Mouse (Mus musculus): ENCODE data around the gene Opalin.

The Opalin gene

DNA sequence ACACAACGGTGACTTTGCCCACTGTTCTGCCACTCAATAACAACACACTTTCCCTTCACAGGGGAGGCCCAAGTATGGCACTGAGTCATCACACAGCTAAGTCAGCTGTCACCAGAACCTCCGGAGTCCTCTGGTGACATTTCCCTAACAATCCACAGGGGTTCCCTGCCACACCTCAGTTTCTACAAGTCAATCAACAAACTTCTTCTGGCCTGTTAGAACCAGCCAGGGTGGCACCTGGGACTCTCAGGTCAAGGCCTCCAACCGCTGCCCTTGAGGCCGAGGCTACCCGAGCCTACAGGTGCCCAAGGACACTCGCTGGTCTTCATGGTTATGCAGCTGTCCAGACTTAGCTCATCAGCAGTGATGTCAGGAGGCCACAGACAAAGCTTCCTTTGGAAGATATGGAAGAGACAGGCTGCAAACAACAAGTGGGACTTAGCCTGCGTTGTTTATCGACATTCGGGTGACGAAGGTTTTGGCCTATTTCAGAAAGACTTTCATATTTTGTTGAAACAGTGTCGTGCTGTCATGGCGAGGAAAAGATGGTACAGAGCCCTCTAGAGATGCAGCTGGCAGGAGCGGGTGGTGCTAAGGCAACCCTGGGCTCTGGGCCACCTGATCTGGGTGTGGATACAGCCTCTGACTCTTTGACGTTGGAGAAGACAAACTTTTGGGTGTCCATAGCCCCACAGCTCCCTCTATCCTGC, 3.0 kb downstream of the Opalin start:
- DNase-seq (ENCODE audit: low spot score): no peak

- DNase-seq (ENCODE audit: low spot score): peak; percentile 86
These were observed 5.4 kb downstream of the Opalin start for GRCm38 (mm10) chr19:41071500-41071899.

- no peak for DNase-seq (ENCODE audit: low spot score)
These were observed 22.2 kb downstream of the Opalin start for GRCm38 (mm10) chr19:41054702-41055101.

- DNase-seq (ENCODE audit: low spot score): peak; percentile 51
These were observed 23.4 kb downstream of the Opalin start for GRCm38 (mm10) chr19:41053530-41053929.

DNA sequence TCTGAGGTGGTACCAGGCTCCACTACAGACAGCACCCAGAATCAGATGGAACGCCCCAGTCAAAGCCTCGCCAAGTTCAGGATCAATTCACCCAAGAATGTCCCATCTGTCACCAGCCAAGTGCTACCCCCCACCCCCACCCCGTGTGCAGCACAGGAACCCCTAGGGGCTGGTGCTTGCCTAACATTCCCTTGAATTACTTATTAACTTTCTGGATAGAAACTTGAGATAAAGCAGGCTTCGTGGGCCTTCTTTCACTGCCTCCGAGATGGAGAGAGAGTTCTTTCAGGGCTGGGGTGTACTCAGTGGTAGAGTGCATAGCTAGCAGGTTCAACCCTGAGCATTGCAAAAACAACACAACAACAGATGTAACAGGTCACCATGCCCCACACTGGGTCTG, 24.7 kb downstream of the Opalin start:
- DNase-seq (ENCODE audit: low spot score): no peak

DNA sequence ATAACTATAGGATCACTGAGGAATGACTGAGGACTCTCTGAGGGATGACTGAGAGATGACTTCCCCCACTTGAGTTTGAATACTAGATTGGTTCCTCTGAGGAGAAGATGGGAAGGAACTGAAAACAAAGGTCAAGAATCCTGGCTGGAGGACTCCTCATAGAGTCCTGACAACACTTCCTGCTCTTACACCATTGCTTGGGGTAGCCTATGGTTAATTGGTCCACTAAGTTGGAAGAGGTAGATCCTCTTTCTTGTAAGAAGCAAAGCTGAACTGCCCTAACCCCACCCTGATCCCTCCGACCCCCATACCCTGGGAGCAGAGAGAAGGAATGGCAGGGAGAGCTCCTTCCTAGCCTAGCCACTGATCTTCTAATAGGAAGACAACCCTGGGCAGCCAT, 25.2 kb downstream of the Opalin start:
- no peak for DNase-seq (ENCODE audit: low spot score)

- no peak for DNase-seq (ENCODE audit: low spot score)
These were observed 28.7 kb downstream of the Opalin start for GRCm38 (mm10) chr19:41048187-41048559.

DNA sequence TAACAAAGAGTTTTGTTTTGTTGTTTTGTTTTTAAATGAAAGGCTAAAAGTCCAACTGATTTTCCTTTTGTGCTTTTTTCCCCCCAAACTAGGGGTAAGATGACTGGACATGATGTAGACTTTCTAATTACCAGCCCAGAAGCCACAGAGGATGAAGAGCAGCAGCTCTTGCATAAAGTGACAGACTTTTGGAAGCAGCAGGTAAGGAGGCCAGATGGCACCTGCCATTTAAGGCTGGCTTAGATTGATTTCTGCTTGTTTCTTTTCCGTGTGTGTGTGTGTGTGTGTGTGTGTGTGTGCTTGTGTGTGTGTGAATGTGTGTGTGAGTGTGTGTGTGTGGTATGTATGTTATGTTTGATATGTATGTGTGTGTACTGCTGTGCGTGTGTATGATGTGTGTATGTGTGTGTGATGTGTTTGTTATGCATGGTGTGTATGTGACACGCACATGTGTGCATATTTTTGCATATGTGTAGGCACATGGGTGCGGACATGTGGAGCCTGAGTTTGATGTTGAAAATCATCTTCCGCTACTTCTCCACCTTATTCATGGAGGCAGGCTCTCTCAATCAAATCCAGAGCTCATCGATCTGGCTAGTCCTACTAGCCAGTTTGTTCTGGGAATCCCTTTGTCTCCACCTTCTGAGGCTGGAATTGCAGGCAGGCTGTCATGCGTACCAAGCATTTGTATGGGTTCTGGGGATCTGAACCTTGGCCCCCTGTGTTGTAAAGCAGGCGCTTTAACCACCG, 29.3 kb downstream of the Opalin start:
- no peak for DNase-seq (ENCODE audit: low spot score)

- no peak for DNase-seq (ENCODE audit: low spot score)
These were observed 31.7 kb downstream of the Opalin start for GRCm38 (mm10) chr19:41045091-41045770.

GRCm38 (mm10) chr19:41039110-41039509, 37.8 kb downstream of the Opalin start:
- no peak for DNase-seq (ENCODE audit: low spot score)

- DNase-seq (ENCODE audit: low spot score): no peak
These were observed 40.9 kb downstream of the Opalin start for GRCm38 (mm10) chr19:41035809-41036551.

DNA sequence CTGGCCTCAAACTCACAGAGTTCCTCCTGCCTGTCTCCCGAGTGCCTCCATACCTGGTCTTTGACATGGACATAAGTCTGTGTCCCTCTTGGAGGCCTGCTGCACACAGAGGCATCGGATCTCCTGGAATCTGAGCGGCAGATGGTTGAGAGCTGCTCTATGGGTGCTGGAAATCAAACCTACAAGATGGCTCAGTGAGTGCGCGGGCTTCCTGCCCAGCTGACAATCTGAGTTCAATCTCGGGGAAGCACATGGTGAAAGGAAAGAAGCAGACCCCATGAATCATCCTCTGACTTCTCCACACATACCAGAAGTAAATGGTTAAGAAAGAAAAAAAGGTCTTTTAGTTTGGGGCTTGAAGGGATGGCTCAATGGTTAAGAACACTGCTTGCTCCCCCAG, 45.0 kb downstream of the Opalin start:
- no peak for DNase-seq (ENCODE audit: low spot score)

DNA sequence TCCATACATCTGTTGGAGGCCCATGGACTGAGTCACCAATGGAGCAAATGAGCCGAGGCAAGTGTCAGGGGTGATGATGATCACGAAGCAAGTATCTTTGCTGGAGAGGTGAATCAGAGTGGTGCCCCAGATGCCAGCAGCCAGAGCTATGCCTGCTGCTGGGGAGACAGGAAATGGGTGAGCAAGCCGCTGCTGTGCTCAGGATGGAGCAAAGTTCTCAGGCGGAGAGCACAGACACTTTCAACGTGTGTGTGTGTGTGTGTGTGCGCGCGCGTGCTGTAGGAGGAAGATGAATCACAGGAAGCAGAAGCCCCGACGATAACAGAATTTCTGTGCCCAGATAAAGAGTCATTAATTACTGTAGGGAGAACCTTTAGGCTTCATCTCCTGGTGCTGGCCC, 45.9 kb downstream of the Opalin start:
- DNase-seq (ENCODE audit: low spot score): no peak

DNA sequence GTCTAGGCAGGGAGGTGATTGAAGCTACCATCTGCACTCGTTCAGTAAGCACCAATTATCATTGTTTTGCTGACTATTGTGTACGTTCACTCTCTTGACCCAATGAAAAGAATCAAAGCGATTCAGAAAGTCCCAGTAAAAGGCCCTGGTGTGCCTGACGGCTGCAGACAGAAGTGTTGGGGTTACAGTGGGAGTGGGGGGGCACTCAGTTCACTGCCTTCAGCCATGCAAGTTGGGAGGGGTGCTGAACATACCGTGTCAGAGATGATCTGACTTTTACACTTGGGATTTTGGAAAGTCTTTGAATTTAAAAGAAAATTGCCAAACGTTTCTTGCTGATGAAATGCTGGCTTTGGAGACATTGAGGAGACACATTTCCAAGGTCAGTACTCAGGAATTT, 46.8 kb downstream of the Opalin start:
- no peak for DNase-seq (ENCODE audit: low spot score)

DNA sequence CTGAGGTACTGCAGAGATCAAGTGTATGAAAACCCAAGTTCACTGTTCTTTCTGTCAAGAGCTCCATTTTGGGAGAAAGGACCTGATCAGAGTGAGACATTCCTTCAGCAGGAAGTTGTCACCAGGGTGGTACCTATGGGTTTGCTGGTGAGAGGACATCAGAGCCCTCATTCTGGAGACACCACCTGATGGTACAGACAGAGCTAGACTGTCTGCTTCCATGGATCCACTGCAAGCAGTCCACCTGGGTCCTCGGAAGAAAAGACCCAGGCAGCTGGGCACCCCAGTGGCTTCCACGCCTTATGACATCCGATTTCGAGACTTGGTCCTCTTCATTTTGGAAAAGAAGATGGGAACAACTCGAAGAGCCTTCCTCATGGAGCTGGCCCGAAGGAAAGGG, 47.7 kb downstream of the Opalin start, which contains the start of gene Dntt:
Gene Dntt, plus strand, starts transcription at position 57 of the 400 bp plus-strand sequence.
- no peak for DNase-seq (ENCODE audit: low spot score)

DNA sequence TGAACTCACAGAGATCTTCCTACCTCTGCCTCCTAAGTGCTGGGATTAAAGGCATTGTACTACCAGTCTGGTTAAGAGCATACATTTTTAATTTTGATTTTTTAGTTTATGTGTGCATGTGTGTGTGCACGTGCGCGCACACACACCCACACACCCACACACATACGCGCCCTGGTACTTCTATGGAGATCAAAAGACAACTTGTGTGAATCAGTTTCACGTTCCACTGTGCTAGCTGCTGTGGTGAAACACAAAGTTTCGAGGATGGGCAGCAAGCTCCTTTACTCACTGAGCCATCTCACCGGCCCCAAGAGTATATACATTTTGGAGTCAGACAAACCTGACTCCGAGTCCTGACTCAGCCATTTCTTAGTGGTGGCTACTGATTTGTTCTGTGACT, 49.3 kb downstream of the Opalin start:
- no peak for DNase-seq (ENCODE audit: low spot score)

GRCm38 (mm10) chr19:41027024-41027423, 49.9 kb downstream of the Opalin start:
- DNase-seq (ENCODE audit: low spot score): no peak

DNA sequence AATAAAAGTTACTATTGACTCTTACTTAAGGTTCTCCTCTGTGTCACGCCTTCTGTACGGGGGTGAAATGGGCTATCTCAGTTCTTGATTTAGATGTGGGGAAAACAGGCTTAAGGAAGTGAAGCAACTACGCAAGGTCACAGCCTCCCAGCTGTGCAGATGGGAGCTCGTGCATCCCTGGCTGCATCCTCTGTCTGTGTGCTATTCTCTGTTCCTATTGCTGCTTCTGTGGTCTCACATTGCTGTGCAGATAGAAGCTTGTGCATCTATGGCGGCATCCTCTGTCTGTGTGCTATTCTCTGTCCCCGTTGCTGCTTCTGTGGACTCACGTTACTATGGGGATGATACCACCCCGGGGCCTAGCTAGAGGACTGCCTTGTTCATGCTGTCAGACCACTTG, 50.4 kb downstream of the Opalin start:
- no peak for DNase-seq (ENCODE audit: low spot score)

- DNase-seq (ENCODE audit: low spot score): no peak
These were observed 54.7 kb downstream of the Opalin start for GRCm38 (mm10) chr19:41022244-41022643.

- no peak for DNase-seq (ENCODE audit: low spot score)
These were observed 56.4 kb downstream of the Opalin start for GRCm38 (mm10) chr19:41020537-41020936.

GRCm38 (mm10) chr19:41019164-41019675, 57.7 kb downstream of the Opalin start:
- no peak for DNase-seq (ENCODE audit: low spot score)

Data from testis, postnatal 14 days (tissue).